Mouse (Mus musculus) myocyte (in vitro differentiated cells): Measurements from ENCODE around the gene Gsg1l.

Experiments
- MAX ChIP-seq: IDR thresholded peaks from one replicate; pipeline ENCODE4 v1.6.1; 2011; ENCODE audit warnings: low read depth, mild to moderate bottlenecking, control low read depth
- MYOG ChIP-seq, 3 experiments: IDR thresholded peaks; one replicate each; pipeline ENCODE4 v1.6.1; 2011; ENCODE audit warnings: control low read depth in 2 of 3, low read depth in 2 of 3, mild to moderate bottlenecking in 2 of 3; ENCODE audit not compliant: insufficient read length in 2 of 3, control insufficient read depth in 1 of 3, insufficient read depth in 1 of 3
- POLR2A ChIP-seq: IDR thresholded peaks from one replicate; pipeline ENCODE4 v1.6.1; 2011; ENCODE audit warnings: low read depth, mild to moderate bottlenecking, control low read depth, moderate library complexity; ENCODE audit not compliant: insufficient read length
- POLR2AphosphoS2 ChIP-seq: IDR thresholded peaks from one replicate; pipeline ENCODE4 v1.6.1; 2011; ENCODE audit warnings: low read depth, control low read depth; ENCODE audit not compliant: insufficient read length
- TCF12 ChIP-seq: IDR thresholded peaks from one replicate; pipeline ENCODE4 v1.6.1; 2011; ENCODE audit warnings: mild to moderate bottlenecking, control low read depth; ENCODE audit not compliant: poor library complexity, insufficient read depth, severe bottlenecking
- USF1 ChIP-seq: IDR thresholded peaks from one replicate; pipeline ENCODE4 v1.6.1; 2011; ENCODE audit warnings: low read depth, mild to moderate bottlenecking, control low read depth, moderate library complexity

GRCm38 (mm10) chr7:126126502-126126901 is 44.3 kb upstream of the Gsg1l start:
- no peak for TF ChIP-seq POLR2A
- no peak for TF ChIP-seq MYOG (IDR thresholded peaks at IDR 0.05; ENCODE audit: control insufficient read depth in 1 of 3, insufficient read depth in 1 of 3, insufficient read length in 2 of 3, low read depth in 2 of 3)
- no peak for TF ChIP-seq MAX
- no peak for TF ChIP-seq TCF12
- TF ChIP-seq POLR2AphosphoS2 = no peak
- no peak for TF ChIP-seq USF1
